Mouse (Mus musculus) megakaryocyte-erythroid progenitor cell, adult 5-6 weeks (primary cell): ENCODE measurements around the gene Polrmt. TPM values are rescaled to one million over a fixed set of nuclear protein-coding genes. Genes with fewer than 3 reads are reported as not detected.

ENCODE experiments used
- ATAC-seq: replicated peaks from 2 replicates; pipeline ENCODE4 v1.8.0; 2016; ENCODE audit warnings: mild to moderate bottlenecking, inconsistent platforms; ENCODE audit not compliant: severe bottlenecking, poor library complexity, low FRiP score, low TSS enrichment
- total RNA-seq, 2 experiments: library from RNA; stranded (forward) in 1 of 2; stranded (reverse) in 1 of 2; fragments of 200-1000, 215-1000 nt in 1 of 2; fragments of >200 nt in 1 of 2; fragmentation: Nextera tagmentation in 1 of 2; gene quantifications; 2 replicates each; pipeline ENCODE4 v1.2.3; 2014 to 2017

Polrmt gene
- total RNA-seq, 2 experiments from 2014 or later: 17.6 to 51.7 TPM

GRCm38 (mm10) chr10:79696129-79696651 is 50.2 kb downstream of the Polrmt start:
- ATAC-seq: no peak

GRCm38 (mm10) chr10:79695231-79696128 is 50.9 kb downstream of the Polrmt start:
- ATAC-seq: peak; percentile 86

- no peak for ATAC-seq
Observed at GRCm38 (mm10) chr10:79694379-79694655, 52.1 kb downstream of the Polrmt start.

GRCm38 (mm10) chr10:79693580-79694378 is 52.6 kb downstream of the Polrmt start:
- no peak for ATAC-seq

GRCm38 (mm10) chr10:79691986-79692548 is 54.3 kb downstream of the Polrmt start:
- ATAC-seq: no peak

GRCm38 (mm10) chr10:79689178-79689577 is 57.2 kb downstream of the Polrmt start:
- no peak for ATAC-seq

- 0 out of 2 replicates have a peak, but pooled peaks have one; percentile 5 for ATAC-seq
Observed at GRCm38 (mm10) chr10:79688720-79689119, 57.7 kb downstream of the Polrmt start, which contains the start of gene Gzmm. Gene Gzmm, plus strand, starts transcription at chr10:79689020.

GRCm38 (mm10) chr10:79687513-79687912 is 58.9 kb downstream of the Polrmt start:
- no peak for ATAC-seq

- no peak for ATAC-seq
Observed at GRCm38 (mm10) chr10:79686691-79687090, 59.7 kb downstream of the Polrmt start.

- ATAC-seq: no peak
Observed at GRCm38 (mm10) chr10:79686219-79686618, 60.2 kb downstream of the Polrmt start.

Other genes with a start within 250 kb of the Polrmt start
Only the 30 nearest of the 33 such genes appear.
- gene Plpp2, start 212.8 kb downstream of the Polrmt start, total RNA-seq (2014; fragmentation: Nextera tagmentation): 5.4 and 12.2 TPM in 2 replicates
- gene Plpp2, start 212.8 kb downstream of the Polrmt start, total RNA-seq (2017): 3.3 and 3.9 TPM in 2 replicates
- gene Mier2, start 191.4 kb downstream of the Polrmt start, total RNA-seq (2014; fragmentation: Nextera tagmentation): 5.9 and 8.5 TPM in 2 replicates
- gene Mier2, start 191.4 kb downstream of the Polrmt start, total RNA-seq (2017): 2.1 and 12.3 TPM in 2 replicates
- not detected in 2 replicates for gene Theg, start 159.2 kb downstream of the Polrmt start, total RNA-seq (2014; fragmentation: Nextera tagmentation)
- not detected in 2 replicates for gene Theg, start 159.2 kb downstream of the Polrmt start, total RNA-seq (2017)
- gene C2cd4c, start 132.6 kb downstream of the Polrmt start, total RNA-seq (2014; fragmentation: Nextera tagmentation): not detected in 2 replicates
- gene C2cd4c, start 132.6 kb downstream of the Polrmt start, total RNA-seq (2017): not detected in 2 replicates
- not detected in 2 replicates for gene Shc2, start 108.7 kb downstream of the Polrmt start, total RNA-seq (2014; fragmentation: Nextera tagmentation)
- gene Shc2, start 108.7 kb downstream of the Polrmt start, total RNA-seq (2017): not detected in 2 replicates
- not detected in 2 replicates for gene Odf3l2, start 100.8 kb downstream of the Polrmt start, total RNA-seq (2014; fragmentation: Nextera tagmentation)
- not detected in 2 replicates for gene Odf3l2, start 100.8 kb downstream of the Polrmt start, total RNA-seq (2017)
- gene Madcam1, start 82.0 kb downstream of the Polrmt start, total RNA-seq (2014; fragmentation: Nextera tagmentation): not detected in 2 replicates
- not detected in 2 replicates for gene Madcam1, start 82.0 kb downstream of the Polrmt start, total RNA-seq (2017)
- 8.5 and 10.8 TPM in 2 replicates for gene Tpgs1, start 77.2 kb downstream of the Polrmt start, total RNA-seq (2014; fragmentation: Nextera tagmentation)
- gene Tpgs1, start 77.2 kb downstream of the Polrmt start, total RNA-seq (2017): 2.9 and 4.1 TPM in 2 replicates
- gene Cdc34, start 64.4 kb downstream of the Polrmt start, total RNA-seq (2014; fragmentation: Nextera tagmentation): 134 and 152 TPM in 2 replicates
- 128 and 236 TPM in 2 replicates for gene Cdc34, start 64.4 kb downstream of the Polrmt start, total RNA-seq (2017)
- gene Gzmm, start 57.6 kb downstream of the Polrmt start, total RNA-seq (2014; fragmentation: Nextera tagmentation): 1.7 and 1.8 TPM in 2 replicates
- gene Gzmm, start 57.6 kb downstream of the Polrmt start, total RNA-seq (2017): 1.7 and 2.4 TPM in 2 replicates
- 361 and 460 TPM in 2 replicates for gene Bsg, start 42.1 kb downstream of the Polrmt start, total RNA-seq (2014; fragmentation: Nextera tagmentation)
- gene Bsg, start 42.1 kb downstream of the Polrmt start, total RNA-seq (2017): 350 and 443 TPM in 2 replicates
- 0.50 TPM in 1 of 2 replicates, not detected in the other for gene Hcn2, start 29.9 kb downstream of the Polrmt start, total RNA-seq (2014; fragmentation: Nextera tagmentation)
- gene Hcn2, start 29.9 kb downstream of the Polrmt start, total RNA-seq (2017): not detected in 2 replicates
- not detected in 2 replicates for gene Fgf22, start 8.5 kb upstream of the Polrmt start, total RNA-seq (2014; fragmentation: Nextera tagmentation)
- not detected in 2 replicates for gene Fgf22, start 8.5 kb upstream of the Polrmt start, total RNA-seq (2017)
- gene Rnf126, start 20.4 kb upstream of the Polrmt start, total RNA-seq (2014; fragmentation: Nextera tagmentation): 76.0 and 106 TPM in 2 replicates
- gene Rnf126, start 20.4 kb upstream of the Polrmt start, total RNA-seq (2017): 16.2 and 20.8 TPM in 2 replicates
- 0.49 and 0.96 TPM in 2 replicates for gene Fstl3, start 30.7 kb upstream of the Polrmt start, total RNA-seq (2014; fragmentation: Nextera tagmentation)
- gene Fstl3, start 30.7 kb upstream of the Polrmt start, total RNA-seq (2017): 0.66 and 0.80 TPM in 2 replicates
- gene Prss57, start 44.4 kb upstream of the Polrmt start, total RNA-seq (2014; fragmentation: Nextera tagmentation): 2.4 and 7.6 TPM in 2 replicates
- 1.7 and 3.5 TPM in 2 replicates for gene Prss57, start 44.4 kb upstream of the Polrmt start, total RNA-seq (2017)
- gene Palm, start 47.0 kb upstream of the Polrmt start, total RNA-seq (2014; fragmentation: Nextera tagmentation): 7.6 and 11.1 TPM in 2 replicates
- 4.6 and 6.8 TPM in 2 replicates for gene Palm, start 47.0 kb upstream of the Polrmt start, total RNA-seq (2017)
- gene Misp, start 74.4 kb upstream of the Polrmt start, total RNA-seq (2014; fragmentation: Nextera tagmentation): not detected in 2 replicates
- not detected in 2 replicates for gene Misp, start 74.4 kb upstream of the Polrmt start, total RNA-seq (2017)
- 423 and 470 TPM in 2 replicates for gene Ptbp1, start 107.8 kb upstream of the Polrmt start, total RNA-seq (2014; fragmentation: Nextera tagmentation)
- 149 and 201 TPM in 2 replicates for gene Ptbp1, start 107.8 kb upstream of the Polrmt start, total RNA-seq (2017)
- gene Prtn3, start 127.9 kb upstream of the Polrmt start, total RNA-seq (2014; fragmentation: Nextera tagmentation): 2.5 and 8.7 TPM in 2 replicates
- gene Prtn3, start 127.9 kb upstream of the Polrmt start, total RNA-seq (2017): 0.56 and 5.9 TPM in 2 replicates
- gene Plppr3, start 128.1 kb upstream of the Polrmt start, total RNA-seq (2014; fragmentation: Nextera tagmentation): not detected in 2 replicates
- 5.8 and 15.0 TPM in 2 replicates for gene Plppr3, start 128.1 kb upstream of the Polrmt start, total RNA-seq (2017)
- 10.5 TPM in 1 of 2 replicates, not detected in the other for gene Elane, start 139.7 kb upstream of the Polrmt start, total RNA-seq (2014; fragmentation: Nextera tagmentation)
- gene Elane, start 139.7 kb upstream of the Polrmt start, total RNA-seq (2017): 0.23 and 1.3 TPM in 2 replicates
- gene Cfd, start 144.3 kb upstream of the Polrmt start, total RNA-seq (2014; fragmentation: Nextera tagmentation): not detected in 2 replicates
- not detected in 2 replicates for gene Cfd, start 144.3 kb upstream of the Polrmt start, total RNA-seq (2017)
- gene Med16, start 162.3 kb upstream of the Polrmt start, total RNA-seq (2014; fragmentation: Nextera tagmentation): 17.1 and 21.7 TPM in 2 replicates
- 9.7 and 9.8 TPM in 2 replicates for gene Med16, start 162.3 kb upstream of the Polrmt start, total RNA-seq (2017)
- not detected in 2 replicates for gene Gm26602, start 164.3 kb upstream of the Polrmt start, total RNA-seq (2014; fragmentation: Nextera tagmentation)
- not detected in 2 replicates for gene Gm26602, start 164.3 kb upstream of the Polrmt start, total RNA-seq (2017)
- 0.31 TPM in 1 of 2 replicates, not detected in the other for gene Kiss1r, start 170.4 kb upstream of the Polrmt start, total RNA-seq (2014; fragmentation: Nextera tagmentation)
- gene Kiss1r, start 170.4 kb upstream of the Polrmt start, total RNA-seq (2017): 2.2 TPM in 1 of 2 replicates, not detected in the other
- 80.3 and 91.7 TPM in 2 replicates for gene R3hdm4, start 174.6 kb upstream of the Polrmt start, total RNA-seq (2014; fragmentation: Nextera tagmentation)
- gene R3hdm4, start 174.6 kb upstream of the Polrmt start, total RNA-seq (2017): 35.5 and 38.9 TPM in 2 replicates
- 4.4 and 5.9 TPM in 2 replicates for gene Arid3a, start 180.5 kb upstream of the Polrmt start, total RNA-seq (2014; fragmentation: Nextera tagmentation)
- 5.4 and 6.0 TPM in 2 replicates for gene Arid3a, start 180.5 kb upstream of the Polrmt start, total RNA-seq (2017)
- gene Wdr18, start 213.6 kb upstream of the Polrmt start, total RNA-seq (2014; fragmentation: Nextera tagmentation): 82.9 and 86.4 TPM in 2 replicates
- gene Wdr18, start 213.6 kb upstream of the Polrmt start, total RNA-seq (2017): 23.4 and 24.8 TPM in 2 replicates
- gene Grin3b, start 224.1 kb upstream of the Polrmt start, total RNA-seq (2014; fragmentation: Nextera tagmentation): not detected in 2 replicates
- not detected in 2 replicates for gene Grin3b, start 224.1 kb upstream of the Polrmt start, total RNA-seq (2017)